Mouse (Mus musculus) ovary, adult 2 months (tissue): Measurements from ENCODE around the gene Matk. TPM values are rescaled to one million over a fixed set of nuclear protein-coding genes. Genes with fewer than 3 reads are reported as not detected.

ENCODE experiments used
- polyA plus RNA-seq: library from polyadenylated mRNA; depleted of rRNA; stranded (reverse); fragments of >200 nt; gene quantifications from 2 replicates; pipeline ENCODE4 v1.2.3, GENCODE M21; 2012; rRNA removed

Matk gene
- 3.3 and 4.2 TPM in 2 replicates for polyA plus RNA-seq

GRCm38 (mm10) chr10:81252424-81253419 lies at the start of gene Matk:
TSS of gene Matk (plus strand) at chr10:81252935.

GRCm38 (mm10) chr10:81230438-81231332 lies 22.1 kb upstream of the Matk start, which contains the start of gene Atcay:
TSS of gene Atcay (minus strand) at chr10:81230833.

GRCm38 (mm10) chr10:81232580-81233225 lies 20.0 kb upstream of the Matk start, which contains the start of gene Zfr2:
TSS of gene Zfr2 (plus strand) at chr10:81233155.

GRCm38 (mm10) chr10:81266211-81267105 lies 13.7 kb downstream of the Matk start, which contains the start of the genes Mrpl54 and Apba3:
TSS of gene Mrpl54 (minus strand) at chr10:81266934.
TSS of gene Apba3 (plus strand) at chr10:81266960.

GRCm38 (mm10) chr10:81291511-81292104 lies 38.9 kb downstream of the Matk start, which contains the start of gene Tjp3:
TSS of gene Tjp3 (minus strand) at chr10:81291581.

GRCm38 (mm10) chr10:81292554-81293333 lies 40.0 kb downstream of the Matk start, which contains the start of gene Pip5k1c:
TSS of gene Pip5k1c (plus strand) at chr10:81292963.

Other genes with a start within 250 kb of the Matk start
- 5.9 and 6.7 TPM in 2 replicates for gene Gng7, start 238.0 kb upstream of the Matk start, polyA plus RNA-seq
- gene Diras1, start 227.3 kb upstream of the Matk start, polyA plus RNA-seq = 0.20 and 0.25 TPM in 2 replicates
- 54.7 and 57.3 TPM in 2 replicates for gene Slc39a3, start 215.5 kb upstream of the Matk start, polyA plus RNA-seq
- gene Sgta, start 192.8 kb upstream of the Matk start, polyA plus RNA-seq = 318 and 335 TPM in 2 replicates
- 133 and 135 TPM in 2 replicates for gene Thop1, start 182.9 kb upstream of the Matk start, polyA plus RNA-seq
- gene Creb3l3, start 154.1 kb upstream of the Matk start, polyA plus RNA-seq = 4.3 and 7.6 TPM in 2 replicates
- gene Map2k2, start 147.0 kb upstream of the Matk start, polyA plus RNA-seq = 253 and 327 TPM in 2 replicates
- 89.6 and 105 TPM in 2 replicates for gene Zbtb7a, start 117.7 kb upstream of the Matk start, polyA plus RNA-seq
- 48.8 and 60.5 TPM in 2 replicates for gene Pias4, start 85.0 kb upstream of the Matk start, polyA plus RNA-seq
- gene Eef2, start 76.3 kb upstream of the Matk start, polyA plus RNA-seq = 2,943 and 3,409 TPM in 2 replicates
- 168 and 226 TPM in 2 replicates for gene Dapk3, start 69.9 kb upstream of the Matk start, polyA plus RNA-seq
- not detected in 2 replicates for gene 4930442H23Rik, start 69.1 kb upstream of the Matk start, polyA plus RNA-seq
- gene Nmrk2, start 50.9 kb upstream of the Matk start, polyA plus RNA-seq = not detected in 2 replicates
- gene Atcay, start 22.1 kb upstream of the Matk start, polyA plus RNA-seq = not detected in 2 replicates
- gene Zfr2, start 19.8 kb upstream of the Matk start, polyA plus RNA-seq = 48.7 and 50.1 TPM in 2 replicates
- gene Mrpl54, start 14.0 kb downstream of the Matk start, polyA plus RNA-seq = 134 and 190 TPM in 2 replicates
- gene Apba3, start 14.0 kb downstream of the Matk start, polyA plus RNA-seq = 170 and 185 TPM in 2 replicates
- 18.6 and 20.4 TPM in 2 replicates for gene Tjp3, start 38.6 kb downstream of the Matk start, polyA plus RNA-seq
- gene Pip5k1c, start 40.0 kb downstream of the Matk start, polyA plus RNA-seq = 90.4 and 97.0 TPM in 2 replicates
- 45.0 and 53.4 TPM in 2 replicates for gene Cactin, start 68.2 kb downstream of the Matk start, polyA plus RNA-seq
- gene Tbxa2r, start 75.8 kb downstream of the Matk start, polyA plus RNA-seq = 34.6 and 38.7 TPM in 2 replicates
- gene Gipc3, start 90.3 kb downstream of the Matk start, polyA plus RNA-seq = 1.8 and 2.4 TPM in 2 replicates
- 168 and 202 TPM in 2 replicates for gene Hmg20b, start 97.5 kb downstream of the Matk start, polyA plus RNA-seq
- 43.4 and 67.4 TPM in 2 replicates for gene Mfsd12, start 104.6 kb downstream of the Matk start, polyA plus RNA-seq
- 13.7 and 14.3 TPM in 2 replicates for gene 4930404N11Rik, start 112.9 kb downstream of the Matk start, polyA plus RNA-seq
- gene Fzr1, start 125.6 kb downstream of the Matk start, polyA plus RNA-seq = 189 and 205 TPM in 2 replicates
- 178 and 192 TPM in 2 replicates for gene Dohh, start 131.5 kb downstream of the Matk start, polyA plus RNA-seq
- gene Gm48551, start 131.5 kb downstream of the Matk start, polyA plus RNA-seq = 10.9 and 15.0 TPM in 2 replicates
- 9.3 and 10.3 TPM in 2 replicates for gene Gm48552, start 136.1 kb downstream of the Matk start, polyA plus RNA-seq
- gene Smim24, start 140.1 kb downstream of the Matk start, polyA plus RNA-seq = 16.3 and 19.5 TPM in 2 replicates
- 63.2 and 87.3 TPM in 2 replicates for gene Nfic, start 202.7 kb downstream of the Matk start, polyA plus RNA-seq
- 0.77 and 1.4 TPM in 2 replicates for gene Celf5, start 229.8 kb downstream of the Matk start, polyA plus RNA-seq
- 384 and 527 TPM in 2 replicates for gene Ncln, start 243.5 kb downstream of the Matk start, polyA plus RNA-seq
- 4.2 and 5.4 TPM in 2 replicates for gene S1pr4, start 247.2 kb downstream of the Matk start, polyA plus RNA-seq